Mouse (Mus musculus): ENCODE results near the gene Ubald1. TPM values are rescaled to one million over a fixed set of nuclear protein-coding genes. Genes with fewer than 3 reads are reported as not detected.
A peak's percentile ranks its signal among the peaks of the same experiment; 100 is the strongest.

The Ubald1 gene
- total and polyA plus RNA-seq, 3 experiments, result 2.8 to 25.6 TPM; not detected in 1

DNA sequence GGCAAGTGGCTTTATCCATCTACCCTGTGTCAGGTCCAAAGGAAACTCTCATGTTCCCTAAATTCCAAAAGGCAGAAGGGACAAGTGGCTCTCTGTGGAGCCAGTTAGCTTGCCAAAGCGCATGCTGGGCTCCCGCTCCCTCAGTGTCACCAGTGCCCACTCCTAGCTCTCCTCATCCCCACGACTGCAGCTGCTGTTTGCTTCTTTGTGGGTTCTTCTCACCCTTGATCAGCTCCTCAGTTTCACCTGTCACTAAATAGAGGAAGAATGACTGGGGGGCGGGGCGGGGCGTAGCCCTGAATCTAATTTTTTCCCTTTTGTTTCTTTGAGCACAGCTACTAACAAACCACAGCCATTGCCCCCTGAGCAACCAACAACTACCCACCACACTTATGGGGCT is 18.8 kb upstream of the Ubald1 start:
- Histone ChIP-seq H3K27ac (ENCODE audit: control insufficient read depth, low read depth, low read length) (no peak overlapping the region), H3K4me3 (ENCODE audit: control insufficient read depth in 1 of 2, insufficient read depth in 1 of 2, low read depth in 2 of 2, low read length in 2 of 2) (no peak overlapping the region), H3K4me1 (ENCODE audit: control insufficient read depth in 1 of 2, insufficient read depth in 2 of 2, low read length in 2 of 2) (peaks cover 10 to 19% of the 10 kb centered on the region in 2 experiments), H3K36me3 (ENCODE audit: control insufficient read depth in 1 of 2, insufficient read depth in 2 of 2, low read length in 2 of 2) (peaks cover 0 to 15% of the 10 kb centered on the region in 2 experiments; a peak in 3 of 4 replicates), H3K79me2 (ENCODE audit: control insufficient read depth, insufficient read depth, low read length, poor library complexity) (no peaks in the 10 kb centered on the region), H3K9ac (ENCODE audit: control insufficient read depth, low read depth, low read length, poor library complexity, severe bottlenecking) (no peak overlapping the region), H3K9me3 (replicated peaks; ENCODE audit: insufficient read depth, low read length) (no peaks in the 10 kb centered on the region), H3K27me3 (ENCODE audit: control insufficient read depth in 1 of 2, insufficient read depth in 2 of 2, low read length in 2 of 2) (no peaks in the 10 kb centered on the region)
- DNase-seq (ENCODE audit: low read depth, low spot score), result no peak
- TF ChIP-seq USF2 (IDR thresholded peaks at IDR 0.05; ENCODE audit: borderline replicate concordance in 1 of 2, insufficient read depth in 1 of 2, low read depth in 1 of 2, low read length in 2 of 2) (no peak), ELF1 (IDR thresholded peaks at IDR 0.05; ENCODE audit: low read depth, low read length) (no peak), POLR2AphosphoS5 (IDR thresholded peaks at IDR 0.05; ENCODE audit: borderline replicate concordance, low read depth, low read length) (no peak), ZNF384 (IDR thresholded peaks at IDR 0.05; ENCODE audit: low read depth, low read length) (no peak), TCF12 (IDR thresholded peaks at IDR 0.05; ENCODE audit: low read depth, low read length) (no peak), POLR2AphosphoS2 (IDR thresholded peaks at IDR 0.05; ENCODE audit: low read length) (no peak), BHLHE40 (IDR thresholded peaks at IDR 0.05; ENCODE audit: borderline replicate concordance, low read depth, low read length) (no peak), SMC3 (IDR thresholded peaks at IDR 0.05; ENCODE audit: low read depth, low read length) (no peak), SIN3A (IDR thresholded peaks at IDR 0.05; ENCODE audit: low read length) (no peak), TBP (IDR thresholded peaks at IDR 0.05; ENCODE audit: low read depth, low read length) (no peak), MAZ (IDR thresholded peaks at IDR 0.05; ENCODE audit: low read depth, low read length) (no peak), NELFE (IDR thresholded peaks at IDR 0.05; ENCODE audit: low read depth, low read length) (no peak), CTCF (IDR thresholded peaks at IDR 0.05 in 2 of 3, conservative IDR thresholded peaks at IDR 0.05 in 1 of 3; ENCODE audit: control insufficient read depth in 1 of 3, insufficient read depth in 1 of 3, low read depth in 2 of 3, low read length in 3 of 3, poor library complexity in 1 of 3, severe bottlenecking in 1 of 3) (no peak), CHD1 (IDR thresholded peaks at IDR 0.05; ENCODE audit: low read depth, low read length) (no peak), USF1 (IDR thresholded peaks at IDR 0.05; ENCODE audit: low read depth, low read length) (no peak), MEF2A (IDR thresholded peaks at IDR 0.05; ENCODE audit: extremely low read depth, insufficient replicate concordance, low read depth, low read length, poor library complexity, severe bottlenecking) (no peak), RCOR1 (IDR thresholded peaks at IDR 0.05; ENCODE audit: low read depth, low read length) (no peak), POLR2A (IDR thresholded peaks at IDR 0.05; ENCODE audit: control insufficient read depth in 1 of 2, insufficient read depth in 1 of 2, low read depth in 1 of 2, low read length in 2 of 2, poor library complexity in 1 of 2) (no peak)

DNA sequence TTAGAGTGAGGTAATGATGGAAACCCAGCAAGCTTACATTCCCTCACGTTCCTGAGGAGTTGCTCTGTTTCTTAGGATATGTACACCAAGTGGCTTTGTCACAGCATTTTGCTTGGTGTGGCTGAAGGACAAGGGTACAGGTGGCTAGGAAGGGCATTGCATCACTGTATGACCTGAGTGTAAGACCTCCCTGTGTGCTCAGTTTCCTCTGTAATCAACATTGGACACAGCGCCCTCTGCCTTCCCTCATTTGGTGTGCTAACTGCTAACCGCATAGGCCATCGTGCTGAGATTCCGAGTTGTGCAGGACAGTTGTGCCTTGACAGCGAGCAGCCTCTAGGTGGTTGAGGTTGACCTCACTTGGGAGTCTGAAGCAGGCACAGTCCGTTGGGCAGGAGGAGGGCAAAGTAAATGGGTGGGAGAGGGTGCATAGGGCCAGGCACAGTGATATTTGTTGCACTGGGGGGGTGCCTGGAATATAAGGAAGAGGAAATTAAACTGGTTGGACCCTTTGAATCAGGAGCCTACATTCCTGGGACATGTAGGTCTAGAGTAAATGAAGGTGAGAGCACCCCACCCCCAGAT is 17.1 kb upstream of the Ubald1 start:
- TF ChIP-seq GABPA (IDR thresholded peaks at IDR 0.05; ENCODE audit: low read depth, low read length), result no peak
- TF ChIP-seq CTCF (IDR thresholded peaks at IDR 0.05 in 2 of 3, conservative IDR thresholded peaks at IDR 0.05 in 1 of 3; ENCODE audit: control insufficient read depth in 1 of 3, insufficient read depth in 1 of 3, low read depth in 2 of 3, low read length in 3 of 3, poor library complexity in 1 of 3, severe bottlenecking in 1 of 3), result peak in 2 of 3 experiments; percentile 17 to 20; a peak in 2 of 6 replicates
- no peak for DNase-seq (ENCODE audit: low read depth, low spot score)
- H3K36me3 ChIP-seq (ENCODE audit: control insufficient read depth in 1 of 2, insufficient read depth in 2 of 2, low read length in 2 of 2), result peaks cover 0 to 15% of the 10 kb centered on the region in 2 experiments; a peak in 3 of 4 replicates
- no peak overlapping the region for H3K27ac ChIP-seq (ENCODE audit: control insufficient read depth, low read depth, low read length)
- H3K4me1 ChIP-seq (ENCODE audit: control insufficient read depth in 1 of 2, insufficient read depth in 2 of 2, low read length in 2 of 2), result peaks cover 10 to 19% of the 10 kb centered on the region in 2 experiments
- H3K27me3 ChIP-seq (ENCODE audit: control insufficient read depth in 1 of 2, insufficient read depth in 2 of 2, low read length in 2 of 2), result no peaks in the 10 kb centered on the region
- H3K79me2 ChIP-seq (ENCODE audit: control insufficient read depth, insufficient read depth, low read length, poor library complexity), result no peaks in the 10 kb centered on the region
- no peak overlapping the region for H3K4me3 ChIP-seq (ENCODE audit: control insufficient read depth in 1 of 2, insufficient read depth in 1 of 2, low read depth in 2 of 2, low read length in 2 of 2)
- no peak overlapping the region for H3K9ac ChIP-seq (ENCODE audit: control insufficient read depth, low read depth, low read length, poor library complexity, severe bottlenecking)
- no peaks in the 10 kb centered on the region for H3K9me3 ChIP-seq (replicated peaks; ENCODE audit: insufficient read depth, low read length)
